Mouse (Mus musculus) thymus, adult 2 months (tissue): ENCODE measurements at regions not wholly inside any gene's neighbourhood (a gene's known extent, or its start where the extent isn't known, plus 50 kb on each side); places are given as distances from the start of the nearest gene placed in this dataset.

Experiments used
- DNase-seq: peaks from one replicate; pipeline ENCODE4 v3.0.0; 2021
- H3K27ac ChIP-seq: fragments of 200-500 bp; 2 replicates; pipeline ENCODE4 v1.5.1; 2012; ENCODE audit warnings: low read length, control low read depth; ENCODE audit not compliant: control insufficient read depth, insufficient read depth
- H3K27me3 ChIP-seq: fragments of 200-500 bp; 2 replicates; pipeline ENCODE4 v1.6.1; 2012; ENCODE audit warnings: mild to moderate bottlenecking, low read length, moderate library complexity, mixed read lengths; ENCODE audit not compliant: control insufficient read depth, insufficient read depth
- H3K36me3 ChIP-seq: fragments of 200-500 bp; 2 replicates; pipeline ENCODE4 v1.6.1; 2012; ENCODE audit warnings: mild to moderate bottlenecking, low read length, moderate library complexity; ENCODE audit not compliant: control insufficient read depth, insufficient read depth
- H3K4me1 ChIP-seq: fragments of 200-500 bp; replicated peaks from 2 replicates; pipeline ENCODE4 v1.6.1; 2012; ENCODE audit warnings: low read length; ENCODE audit not compliant: control insufficient read depth, insufficient read depth
- H3K4me3 ChIP-seq: fragments of 200-500 bp; 2 replicates; pipeline ENCODE4 v1.5.1; 2012; ENCODE audit warnings: mild to moderate bottlenecking, low read length, control low read depth, moderate library complexity; ENCODE audit not compliant: control insufficient read depth, insufficient read depth
- CTCF ChIP-seq: fragments of 200-500 bp; IDR thresholded peaks from 2 replicates; pipeline ENCODE4 v1.5.1; 2012; ENCODE audit warnings: mild to moderate bottlenecking, control low read depth, low read length, moderate library complexity, borderline replicate concordance; ENCODE audit not compliant: control insufficient read depth, poor library complexity, insufficient read depth; ENCODE audit errors: extremely low read depth
- POLR2A ChIP-seq: fragments of 200-500 bp; IDR thresholded peaks from 2 replicates; pipeline ENCODE4 v1.6.1; 2012; ENCODE audit warnings: mild to moderate bottlenecking, low read length, control low read depth, moderate library complexity; ENCODE audit not compliant: control insufficient read depth, poor library complexity, insufficient read depth; ENCODE audit errors: extremely low read depth
- WGBS: fragments of 180-500 bp; shearing (Covaris S2); methylation state at CpG from one replicate; pipeline ENCODE4 v1.1.7; 2018; 5-methylcytosine and 5-hydroxymethylcytosine counted together

DNA sequence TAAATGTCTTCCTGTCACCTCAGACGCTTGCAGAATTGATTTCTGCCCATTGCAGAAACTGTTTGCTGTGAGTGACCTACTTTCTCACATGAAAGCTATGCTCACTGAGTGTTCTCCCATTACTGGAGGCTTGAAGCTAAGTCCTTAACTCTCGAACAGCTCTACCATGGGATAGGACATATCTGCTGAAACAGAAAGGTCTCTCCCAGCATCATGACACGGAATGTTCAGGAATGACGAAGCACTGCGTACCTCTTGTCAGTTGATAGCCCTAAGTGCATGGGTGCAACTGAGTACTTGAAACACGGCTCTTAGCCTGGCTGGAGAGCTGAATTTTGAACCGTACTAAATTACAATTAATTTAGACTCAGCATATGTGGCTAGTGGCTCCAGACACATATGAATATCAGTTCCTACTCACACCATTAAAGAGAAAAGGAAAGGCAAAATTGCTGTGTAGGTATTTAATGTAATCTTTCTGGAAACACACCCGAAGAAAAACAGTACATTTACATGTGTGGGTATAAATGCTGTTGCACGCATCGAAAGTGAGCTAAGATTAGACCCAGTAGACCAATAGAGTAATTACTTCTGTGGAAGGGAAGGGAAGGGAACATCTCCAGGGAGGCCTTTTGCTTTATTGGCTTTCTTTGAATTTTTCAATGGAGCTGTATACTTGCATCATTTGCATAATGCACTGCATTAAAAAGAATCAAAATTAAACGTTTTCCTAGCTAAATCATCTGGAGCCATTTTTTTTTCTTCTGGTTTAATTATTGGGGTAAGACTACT lies 97.6 kb upstream of the Fhl2 start:
- TF ChIP-seq CTCF (no peak), POLR2A (no peak)
- no peaks in the 10 kb centered on the region for H3K27me3 ChIP-seq
- DNase-seq: no peak
- no peak overlapping the region for H3K27ac ChIP-seq
- no peaks in the 10 kb centered on the region for H3K36me3 ChIP-seq
- H3K4me1 ChIP-seq: peaks cover 8% of the 10 kb centered on the region
- 86% methylated on average over 11 of the region's 11 CpGs for WGBS
- H3K4me3 ChIP-seq: no peak overlapping the region

- TF ChIP-seq POLR2A (no peak), CTCF (no peak)
- no peaks in the 10 kb centered on the region for H3K27me3 ChIP-seq
- no peak overlapping the region for H3K4me3 ChIP-seq
- DNase-seq: no peak
- peaks cover 29% of the 10 kb centered on the region for H3K4me1 ChIP-seq
- H3K36me3 ChIP-seq: no peaks in the 10 kb centered on the region
- WGBS: 89% methylated on average over 2 of the region's 2 CpGs
- H3K27ac ChIP-seq: no peak overlapping the region
These were observed 100.8 kb upstream of the Fhl2 start for GRCm38 (mm10) chr1:43297579-43297978.

DNA sequence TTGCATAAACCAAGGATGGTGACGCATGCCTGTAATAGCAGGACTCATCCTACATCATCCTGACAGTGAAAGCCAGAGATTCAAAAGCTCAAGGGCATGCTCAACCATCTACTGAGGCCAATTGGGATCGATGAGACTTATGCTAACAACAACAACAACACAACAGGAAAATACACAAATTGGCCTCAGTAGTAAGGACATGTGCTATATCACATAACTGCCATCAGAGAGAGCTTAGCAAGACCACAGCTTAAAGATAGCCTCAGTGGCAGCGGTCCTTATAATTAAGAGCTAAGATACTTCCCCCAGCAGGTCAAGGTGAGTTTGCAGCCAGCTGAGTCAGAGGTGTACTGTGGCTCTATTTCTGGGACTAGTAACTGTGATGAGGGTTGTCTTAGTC lies 102.0 kb upstream of the Fhl2 start:
- no peak for TF ChIP-seq POLR2A
- TF ChIP-seq CTCF: no peak
- H3K27me3 ChIP-seq: no peaks in the 10 kb centered on the region
- DNase-seq: no peak
- H3K4me1 ChIP-seq: peaks cover 29% of the 10 kb centered on the region
- H3K4me3 ChIP-seq: no peak overlapping the region
- no peak overlapping the region for H3K27ac ChIP-seq
- no peaks in the 10 kb centered on the region for H3K36me3 ChIP-seq
- 93% methylated on average over 3 of the region's 3 CpGs for WGBS

- DNase-seq: peak; percentile 35
- TF ChIP-seq CTCF: no peak
- TF ChIP-seq POLR2A: no peak
- WGBS: 58% methylated on average over 7 of the region's 7 CpGs
- Histone ChIP-seq H3K4me3 (no peak overlapping the region), H3K4me1 (peaks cover 23% of the 10 kb centered on the region), H3K27ac (no peak overlapping the region), H3K36me3 (no peaks in the 10 kb centered on the region), H3K27me3 (no peaks in the 10 kb centered on the region)
These were observed 102.9 kb upstream of the Fhl2 start for GRCm38 (mm10) chr1:43299490-43300302.

DNA sequence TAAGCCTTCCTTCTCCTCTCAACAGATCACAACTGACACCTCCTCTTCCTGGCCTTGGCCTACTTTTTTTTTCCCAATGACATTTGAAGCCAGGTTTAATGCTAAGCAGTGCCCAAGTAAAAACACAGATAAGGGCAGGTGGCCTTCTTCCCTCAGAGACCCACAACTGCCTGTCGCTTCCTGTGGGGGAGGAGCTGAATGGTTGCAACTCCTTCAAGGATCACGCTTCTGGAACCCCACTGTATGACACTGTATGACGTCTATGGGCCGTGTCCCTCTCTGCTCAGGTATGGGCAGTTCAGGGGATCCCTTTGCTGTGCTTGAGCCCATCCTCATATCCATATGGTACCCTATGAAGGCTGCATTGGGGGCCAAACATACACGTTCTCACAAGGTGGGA lies 103.9 kb upstream of the Fhl2 start:
- WGBS: 49% methylated on average over 5 of the region's 5 CpGs
- DNase-seq: no peak

GRCm38 (mm10) chr1:43301866-43302571 lies 105.2 kb upstream of the Fhl2 start:
- Histone ChIP-seq H3K4me1 (peaks cover 27% of the 10 kb centered on the region), H3K27ac (no peak overlapping the region), H3K36me3 (no peaks in the 10 kb centered on the region), H3K4me3 (no peak overlapping the region), H3K27me3 (no peaks in the 10 kb centered on the region)
- no peak for DNase-seq
- 65% methylated on average over 7 of the region's 7 CpGs for WGBS
- TF ChIP-seq CTCF (no peak), POLR2A (no peak)

More for the DNA sequence above, 103.9 kb upstream of the Fhl2 start:
- Histone ChIP-seq H3K27ac (0 out of 2 replicates have a peak overlapping the region, but pooled peaks have one; percentile 27), H3K36me3 (no peaks in the 10 kb centered on the region), H3K27me3 (no peaks in the 10 kb centered on the region), H3K4me1 (peaks cover 23% of the 10 kb centered on the region), H3K4me3 (no peak overlapping the region)
- TF ChIP-seq POLR2A: no peak
- no peak for TF ChIP-seq CTCF
